Mouse (Mus musculus) testis, postnatal 10 days (tissue): Measurements from ENCODE around the gene Dmwd.
"Not testable (repeated sequence)": the region's sequence is repeated elsewhere in the genome, so short reads cannot be mapped to it uniquely, and the experiment has no call there.

Source experiments
- DNase-seq: peaks from one replicate; pipeline ENCODE4 v3.0.0; 2021; ENCODE audit warnings: low spot score

Gene Dmwd

GRCm38 (mm10) chr7:19071024-19071423 is 5.0 kb upstream of the Dmwd start:
- not testable (repeated sequence) for DNase-seq

GRCm38 (mm10) chr7:19073504-19073903 is 2.5 kb upstream of the Dmwd start:
- peak; percentile 77 for DNase-seq

GRCm38 (mm10) chr7:19074494-19074893 is 1.5 kb upstream of the Dmwd start:
- no peak for DNase-seq

GRCm38 (mm10) chr7:19075231-19075630 is 796 bp upstream of the Dmwd start:
- no peak for DNase-seq

- peak; percentile 63 for DNase-seq
These were observed 562 bp downstream of the Dmwd start for GRCm38 (mm10) chr7:19076586-19076991.

- no peak for DNase-seq
These were observed 1.7 kb downstream of the Dmwd start for GRCm38 (mm10) chr7:19077761-19078160.

- no peak for DNase-seq
These were observed 2.7 kb downstream of the Dmwd start for GRCm38 (mm10) chr7:19078732-19079131.

- no peak for DNase-seq
These were observed 4.5 kb downstream of the Dmwd start for GRCm38 (mm10) chr7:19080451-19080950.

- DNase-seq = peak; percentile 42
These were observed 6.1 kb downstream of the Dmwd start for GRCm38 (mm10) chr7:19082171-19082570.

GRCm38 (mm10) chr7:19083096-19083495 is 7.1 kb downstream of the Dmwd start:
- DNase-seq = peak; percentile 56

- no peak for DNase-seq
These were observed 7.7 kb downstream of the Dmwd start, which contains the start of gene Dmpk for GRCm38 (mm10) chr7:19083701-19084100. TSS of gene Dmpk (plus strand) at chr7:19083849.

GRCm38 (mm10) chr7:19084277-19084771 is 8.3 kb downstream of the Dmwd start:
- no peak for DNase-seq

GRCm38 (mm10) chr7:19084921-19085473 is 9.0 kb downstream of the Dmwd start:
- peak; percentile 59 for DNase-seq

GRCm38 (mm10) chr7:19085495-19085894 is 9.5 kb downstream of the Dmwd start:
- no peak for DNase-seq

GRCm38 (mm10) chr7:19086042-19086441 is 10.0 kb downstream of the Dmwd start:
- DNase-seq = peak; percentile 79

- DNase-seq = no peak
These were observed 10.7 kb downstream of the Dmwd start for GRCm38 (mm10) chr7:19086760-19087159.

- DNase-seq = peak; percentile 83
These were observed 12.8 kb downstream of the Dmwd start for GRCm38 (mm10) chr7:19088813-19089212.

- DNase-seq = no peak
These were observed 15.9 kb downstream of the Dmwd start for GRCm38 (mm10) chr7:19091913-19092312.

GRCm38 (mm10) chr7:19092381-19093173 is 16.6 kb downstream of the Dmwd start:
- peak; percentile 79 for DNase-seq

GRCm38 (mm10) chr7:19093174-19093521 is 17.1 kb downstream of the Dmwd start:
- DNase-seq = peak; percentile 93

- DNase-seq = peak; percentile 98
These were observed 17.7 kb downstream of the Dmwd start for GRCm38 (mm10) chr7:19093537-19094385.

GRCm38 (mm10) chr7:19094471-19094825 is 18.4 kb downstream of the Dmwd start, which contains the start of gene Six5:
TSS of gene Six5 (plus strand) at chr7:19094594.
- peak; percentile 79 for DNase-seq
